Comparison of ENCODE assay signal across 9 mouse cellular contexts in the genomic region with DNA sequence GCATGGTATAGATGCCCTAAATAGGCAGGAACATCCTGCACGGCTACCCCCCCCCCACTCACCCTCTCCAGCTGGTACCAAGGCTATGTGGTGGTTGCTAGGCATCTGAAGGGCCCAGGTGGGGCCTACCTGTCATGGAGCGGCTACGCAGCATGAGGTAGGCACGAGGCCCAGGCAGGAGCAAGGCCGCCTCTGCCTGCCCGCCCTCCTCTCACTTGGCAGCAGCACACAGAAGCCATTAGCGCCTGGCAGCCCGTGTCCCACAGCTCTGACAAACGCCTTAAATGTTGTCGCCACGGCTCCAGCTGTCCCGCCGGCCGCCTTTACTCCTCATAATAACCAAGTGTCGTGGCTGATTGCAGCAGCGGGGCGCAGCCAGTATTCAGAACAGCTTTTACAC. TPM values are rescaled to one million over a fixed set of nuclear protein-coding genes. Genes with fewer than 3 reads are reported as not detected.
DNase-seq lines count a peak whose midpoint lies in the region; ATAC-seq and TF ChIP-seq lines count a peak whose summit lies in the region.
"Had no signal": no experiment of that assay in that cellular context is flagged by ENCODE, and none has a peak within 500 bp of the region (broad histone marks: within the 10 kb centered on the region; RNA-seq: fewer than 3 reads in every experiment).

No protein-coding gene starts in this region.

- H3K4me2 ChIP-seq in neural tube, embryonic 13.5 days = 0 out of 2 replicates have a peak overlapping the region, but pooled peaks have one; percentile 4

- no peaks in the 10 kb centered on the region for H3K79me2 ChIP-seq in heart, adult 2 months (replicated peaks; ENCODE audit: control insufficient read depth, insufficient read depth, low read length)

- no peak for TF ChIP-seq CTCF in heart, adult 2 months (IDR thresholded peaks at IDR 0.05)

- H3K27me3 ChIP-seq in neural tube, embryonic 13.5 days = no peaks in the 10 kb centered on the region
- H3K27me3 ChIP-seq in heart, adult 2 months (ENCODE audit: control insufficient read depth, insufficient read depth, low read length) = no peaks in the 10 kb centered on the region

- TF ChIP-seq POLR2A in heart, adult 2 months (IDR thresholded peaks at IDR 0.05; ENCODE audit: insufficient read depth, low read depth, low read length) = no peak

- TF ChIP-seq EP300 in heart, adult 2 months (IDR thresholded peaks at IDR 0.05; ENCODE audit: insufficient read depth, low read depth, low read length) = no peak

- peak overlapping the region; percentile 53 for H3K9ac ChIP-seq in neural tube, embryonic 13.5 days
- H3K9ac ChIP-seq in heart, adult 2 months (ENCODE audit: low read depth, low read length) = no peak overlapping the region

- peak; percentile 95 for DNase-seq in cerebellum, adult 11-12 months
- DNase-seq in cerebellum, postnatal 36 days = peak; percentile 82 to 89
- peak; percentile 25 to 40 for DNase-seq in layer of hippocampus, adult 18-20 months (ENCODE audit: low spot score in 2 of 2)
- no peak for DNase-seq in kidney, postnatal 25 days
- DNase-seq in thymus, postnatal 0 days (ENCODE audit: low spot score) = no peak
- DNase-seq in heart, adult 2 months = no peak
- DNase-seq: heart, adult 11 months; lung, postnatal 14 days had no signal

- no peak overlapping the region for H3K4me3 ChIP-seq in neural tube, embryonic 13.5 days
- H3K4me3 ChIP-seq in heart, adult 2 months = no peak overlapping the region

- intact Hi-C loops in heart, adult 2 months (cut with DNase I) = no loop called here

- ATAC-seq in neural tube, embryonic 13.5 days (ENCODE audit: low read depth) = peak; percentile 62

- H3K4me1 ChIP-seq in neural tube, embryonic 13.5 days (replicated peaks) = peaks cover 80% of the 10 kb centered on the region
- no peaks in the 10 kb centered on the region for H3K4me1 ChIP-seq in heart, adult 2 months (ENCODE audit: control insufficient read depth, insufficient read depth, low read length)

- H3K9me3 ChIP-seq in neural tube, embryonic 13.5 days = no peaks in the 10 kb centered on the region

- peak overlapping the region; percentile 93 for H3K27ac ChIP-seq in neural tube, embryonic 13.5 days (replicated peaks)
- H3K27ac ChIP-seq in heart, adult 2 months = no peak overlapping the region

- WGBS in neural tube, embryonic 13.5 days = 31% methylated on average over 17 of the region's 17 CpGs
- 68% methylated on average over 17 of the region's 17 CpGs for WGBS in heart, adult 2 months

- no peaks in the 10 kb centered on the region for H3K36me3 ChIP-seq in neural tube, embryonic 13.5 days
- H3K36me3 ChIP-seq in heart, adult 2 months (ENCODE audit: control insufficient read depth, insufficient read depth, low read length) = no peaks in the 10 kb centered on the region

RNA-seq across cellular contexts. Expression of gene Tmem115, which starts 49.4 kb away (rescaled TPM):
- 10 to 100 TPM; 41.7 to 42.3 TPM for total RNA-seq in layer of hippocampus, adult 18-20 months (2021)
- 43.4 and 44.4 TPM in 2 replicates for polyA plus RNA-seq in neural tube, embryonic 13.5 days (2015; fragmentation: Nextera tagmentation; extraction: Ambion mirVana)
- 35.0 and 37.1 TPM in 2 replicates for polyA plus RNA-seq in thymus, postnatal 0 days (2015; fragmentation: Nextera tagmentation; extraction: Ambion mirVana)
- total RNA-seq in heart, adult 2 months (2021) = 10 to 100 TPM; 20.3 to 22.9 TPM
- 25.9 and 28.3 TPM in 2 replicates for polyA plus RNA-seq in heart, adult 2 months (2012; rRNA removed)

RNA-seq across cellular contexts. Expression of gene Cyb561d2, which starts 57.7 kb away (rescaled TPM):
- 10 to 100 TPM; 15.4 to 17.2 TPM for total RNA-seq in layer of hippocampus, adult 18-20 months (2021)
- polyA plus RNA-seq in neural tube, embryonic 13.5 days (2015; fragmentation: Nextera tagmentation; extraction: Ambion mirVana) = 33.0 and 40.1 TPM in 2 replicates
- polyA plus RNA-seq in thymus, postnatal 0 days (2015; fragmentation: Nextera tagmentation; extraction: Ambion mirVana) = 48.5 and 49.8 TPM in 2 replicates
- total RNA-seq in heart, adult 2 months (2021) = 1 to 10 TPM; 3.2 to 4.3 TPM
- 10.6 and 11.0 TPM in 2 replicates for polyA plus RNA-seq in heart, adult 2 months (2012; rRNA removed)

RNA-seq across cellular contexts. Expression of gene Nprl2, which starts 57.7 kb away (rescaled TPM):
- total RNA-seq in layer of hippocampus, adult 18-20 months (2021) = 10 to 100 TPM; 40.6 to 44.5 TPM
- 66.7 and 73.7 TPM in 2 replicates for polyA plus RNA-seq in neural tube, embryonic 13.5 days (2015; fragmentation: Nextera tagmentation; extraction: Ambion mirVana)
- 47.2 and 48.4 TPM in 2 replicates for polyA plus RNA-seq in thymus, postnatal 0 days (2015; fragmentation: Nextera tagmentation; extraction: Ambion mirVana)
- 10 to 100 TPM; 17.2 to 22.1 TPM for total RNA-seq in heart, adult 2 months (2021)
- 33.6 and 40.9 TPM in 2 replicates for polyA plus RNA-seq in heart, adult 2 months (2012; rRNA removed)

Comparison
In these comparisons a context has a peak if more than half of its experiments do, and no peak if none do; other contexts are left out.
1. DNase-seq: peak in cerebellum, adult 11-12 months (single experiment), cerebellum, postnatal 36 days (2 of 2) and layer of hippocampus, adult 18-20 months (2 of 2); none in kidney, postnatal 25 days (0 of 2), thymus, postnatal 0 days (single experiment) and heart, adult 2 months (0 of 2).